Mouse (Mus musculus) ovary, adult 18-20 months (tissue): ENCODE data around the gene Sbf2.
"Not testable (repeated sequence)": the region's sequence is repeated elsewhere in the genome, so short reads cannot be mapped to it uniquely, and the experiment has no call there.

Experiments
- DNase-seq: peaks from one replicate; pipeline ENCODE4 v3.0.0; 2022; ENCODE audit warnings: low spot score, mixed read lengths

Sbf2 gene

DNA sequence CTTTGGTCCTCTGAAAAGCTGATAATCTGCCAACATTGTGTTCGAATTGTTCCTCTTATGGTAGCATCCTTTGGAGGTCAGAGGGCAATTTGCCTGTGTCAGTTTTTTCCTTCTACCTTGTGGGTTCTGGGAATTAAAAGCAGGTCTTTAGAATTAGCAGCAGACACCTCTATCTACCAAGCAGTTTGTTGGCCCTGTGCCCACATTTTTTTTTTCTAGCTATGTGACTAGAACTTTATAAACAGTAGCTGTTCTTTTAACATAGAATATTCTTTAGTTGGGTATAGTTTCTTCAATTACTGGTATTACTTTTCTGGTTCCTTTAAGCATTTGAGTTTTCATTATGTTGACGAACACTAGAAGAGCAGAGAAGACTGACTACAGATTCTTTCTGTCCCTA, 223.1 kb downstream of the Sbf2 start:
- DNase-seq = no peak

DNA sequence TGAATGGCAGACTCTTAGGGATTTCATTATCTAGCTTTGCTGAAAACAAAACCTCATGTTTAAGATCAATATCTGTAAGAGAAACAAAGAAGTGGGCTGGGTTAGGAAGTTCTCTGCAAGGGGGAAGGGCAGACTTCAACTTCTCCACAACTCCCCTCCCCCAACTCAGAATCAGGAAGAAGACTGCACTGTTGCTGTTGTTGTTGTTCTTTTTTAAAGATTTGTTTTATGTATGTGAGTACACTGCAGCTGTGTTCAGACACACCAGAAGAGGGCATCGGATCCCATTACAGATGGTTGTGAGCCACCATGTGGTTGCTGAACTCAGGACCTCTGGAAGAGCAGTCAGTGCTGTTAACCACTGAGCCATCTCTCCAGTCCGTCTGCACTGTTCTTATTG, 225.8 kb downstream of the Sbf2 start:
- not testable (repeated sequence) for DNase-seq

DNA sequence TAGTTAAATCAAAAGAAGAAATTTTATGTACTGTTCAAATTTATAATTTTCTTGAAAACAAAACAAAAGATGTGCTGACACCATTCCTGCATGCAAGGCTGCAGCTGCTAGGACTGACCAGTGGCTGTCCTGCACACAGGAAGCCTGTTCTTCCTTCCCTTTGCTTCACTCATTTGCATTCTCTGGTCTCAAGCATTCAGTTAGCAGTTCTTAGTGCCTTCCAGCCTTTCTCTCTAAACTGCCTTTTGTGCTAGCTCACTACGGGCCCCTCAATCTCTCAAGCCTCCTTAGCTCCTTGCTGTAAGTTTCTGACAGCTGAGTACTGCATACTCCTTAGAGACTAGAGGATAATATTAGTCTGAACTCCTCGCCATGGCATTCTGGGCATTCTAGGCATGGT, 227.2 kb downstream of the Sbf2 start:
- DNase-seq = no peak

- no peak for DNase-seq
Measured at GRCm38 (mm10) chr7:110385482-110385881, 229.2 kb downstream of the Sbf2 start.

- DNase-seq = no peak
Measured at GRCm38 (mm10) chr7:110384343-110384742, 230.4 kb downstream of the Sbf2 start.

- DNase-seq = no peak
Measured at GRCm38 (mm10) chr7:110381625-110382024, 233.1 kb downstream of the Sbf2 start.

DNA sequence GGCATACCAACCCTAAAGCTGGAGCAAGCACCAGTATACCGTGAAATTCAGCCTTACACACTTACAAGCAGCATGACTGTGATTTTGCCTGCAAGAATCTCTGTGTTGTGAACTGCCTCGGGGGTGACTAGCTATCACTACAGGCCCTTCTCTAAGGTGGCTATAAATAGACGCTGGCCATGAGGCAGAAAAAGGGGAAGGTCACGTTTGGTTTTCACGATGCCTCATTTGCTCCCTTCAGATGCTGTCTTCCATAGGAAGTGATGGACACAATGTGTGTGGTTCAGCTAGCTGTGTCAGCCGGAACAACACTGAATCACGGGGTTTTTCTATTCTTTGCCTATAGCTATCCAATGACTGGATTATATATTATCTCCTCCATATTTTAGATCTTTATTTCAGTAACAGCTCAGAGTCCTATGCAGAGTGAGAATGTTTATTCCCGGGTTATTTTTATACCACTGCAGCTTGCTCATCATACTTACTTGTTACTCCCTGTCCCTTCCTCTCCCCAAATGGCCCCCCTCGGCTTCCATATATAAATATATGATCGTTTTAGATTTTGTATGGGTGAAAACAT, 235.3 kb downstream of the Sbf2 start:
- no peak for DNase-seq

- no peak for DNase-seq
Measured at GRCm38 (mm10) chr7:110372529-110372928, 242.2 kb downstream of the Sbf2 start.

- DNase-seq = no peak
Measured at GRCm38 (mm10) chr7:110362005-110362404, 252.7 kb downstream of the Sbf2 start.

DNA sequence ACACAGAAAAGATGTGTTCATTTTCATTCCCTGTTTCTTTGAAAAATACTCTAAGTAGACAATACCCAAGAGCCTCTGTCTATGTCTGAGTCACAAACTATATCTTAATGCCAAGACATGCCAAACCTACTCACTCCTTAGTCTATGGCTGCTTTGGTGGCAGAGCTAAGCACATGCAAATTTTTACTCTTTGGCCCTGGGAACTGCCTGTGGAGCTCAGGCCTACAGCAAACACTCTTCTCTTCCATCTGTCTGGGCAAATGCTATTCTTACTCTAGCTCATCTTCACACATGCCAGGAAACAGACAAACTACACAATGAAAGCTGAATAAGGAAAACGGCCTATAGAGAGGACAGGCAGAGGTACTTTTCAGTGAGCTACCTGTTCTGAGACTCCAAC, 253.2 kb downstream of the Sbf2 start:
- DNase-seq = no peak

- DNase-seq = no peak
Measured at GRCm38 (mm10) chr7:110359391-110359790, 255.3 kb downstream of the Sbf2 start.

- no peak for DNase-seq
Measured at GRCm38 (mm10) chr7:110353971-110354370, 260.8 kb downstream of the Sbf2 start.

DNA sequence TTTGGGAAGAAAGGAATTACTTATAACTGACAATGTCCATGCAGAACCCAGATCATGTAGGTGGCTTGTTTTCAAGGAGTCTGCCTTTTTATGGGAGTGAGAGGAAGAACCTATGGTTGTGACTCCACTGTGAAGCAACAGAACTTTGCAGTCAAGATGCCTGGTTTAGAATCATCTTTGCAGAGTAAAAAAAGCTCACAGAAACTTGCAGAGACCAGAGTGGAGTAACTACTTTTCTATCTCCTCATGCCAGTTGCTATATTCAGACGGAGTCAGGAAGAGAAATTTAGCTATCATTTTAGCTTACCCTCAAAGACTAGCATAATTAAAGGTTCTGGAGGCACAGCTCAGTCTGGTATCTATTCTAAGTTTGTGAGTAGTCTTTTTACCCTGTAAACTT, 267.5 kb downstream of the Sbf2 start:
- DNase-seq = no peak

DNA sequence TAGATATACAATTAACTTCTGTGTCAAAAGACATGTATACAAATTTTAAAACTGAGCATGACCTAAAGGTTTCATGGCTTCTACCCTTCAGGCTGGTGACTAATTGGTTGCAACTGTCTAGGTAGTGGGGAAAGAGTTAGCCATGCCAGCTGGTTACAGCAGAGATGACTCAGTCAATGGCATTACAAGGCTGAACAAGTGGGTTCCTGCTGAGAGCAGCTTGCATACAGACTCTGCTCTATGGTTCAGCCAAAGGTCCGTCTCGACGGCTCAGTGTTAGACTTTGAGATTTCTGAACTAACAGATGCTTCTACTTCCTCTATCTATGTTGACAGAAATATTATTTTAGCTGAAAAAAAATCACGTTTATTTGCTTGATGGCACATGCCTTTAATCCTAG, 277.1 kb downstream of the Sbf2 start:
- no peak for DNase-seq

- no peak for DNase-seq
Measured at GRCm38 (mm10) chr7:110325381-110326110, 289.2 kb downstream of the Sbf2 start.

DNA sequence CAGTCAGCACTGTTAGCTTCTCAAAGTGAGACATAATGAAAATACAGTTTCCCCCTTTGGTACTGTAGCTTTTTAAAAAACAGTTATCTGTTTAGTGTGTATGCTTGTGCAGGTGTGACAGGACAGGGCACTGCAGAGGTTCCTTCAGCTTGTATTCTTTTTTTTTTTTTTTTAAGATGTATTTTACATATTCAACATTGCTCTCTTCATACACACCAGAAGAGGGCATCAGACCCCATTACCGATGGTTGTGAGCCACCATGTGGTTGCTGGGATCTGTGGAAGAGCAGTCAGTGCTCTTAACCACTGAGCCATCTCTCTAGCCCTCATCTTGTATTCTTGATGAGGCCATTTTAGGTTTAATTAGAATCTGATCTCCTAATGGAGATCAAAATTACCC, 289.9 kb downstream of the Sbf2 start:
- DNase-seq = no peak

- DNase-seq = no peak
Measured at GRCm38 (mm10) chr7:110321106-110321505, 293.6 kb downstream of the Sbf2 start.

GRCm38 (mm10) chr7:110318971-110319519, 295.7 kb downstream of the Sbf2 start:
- no peak for DNase-seq

DNA sequence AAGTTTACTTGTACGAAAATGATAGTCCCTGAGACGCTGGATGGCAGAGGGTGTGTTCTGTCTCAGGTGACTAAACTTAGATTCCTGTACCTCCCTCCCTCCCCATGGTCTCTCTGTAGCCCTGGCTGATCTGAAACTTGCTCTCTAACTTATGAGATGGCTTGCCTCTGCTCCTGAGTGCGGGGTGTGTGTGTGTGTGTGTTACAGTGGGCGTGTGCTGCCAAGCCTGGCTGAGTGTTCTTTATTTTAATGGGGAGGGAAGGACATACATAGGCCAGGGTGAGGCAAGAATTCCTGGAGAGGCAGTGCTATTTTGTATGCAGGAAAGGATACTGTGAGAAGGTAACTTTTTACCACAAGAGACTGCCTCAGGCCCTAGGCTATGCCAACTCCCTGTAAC, 297.3 kb downstream of the Sbf2 start:
- DNase-seq = no peak

DNA sequence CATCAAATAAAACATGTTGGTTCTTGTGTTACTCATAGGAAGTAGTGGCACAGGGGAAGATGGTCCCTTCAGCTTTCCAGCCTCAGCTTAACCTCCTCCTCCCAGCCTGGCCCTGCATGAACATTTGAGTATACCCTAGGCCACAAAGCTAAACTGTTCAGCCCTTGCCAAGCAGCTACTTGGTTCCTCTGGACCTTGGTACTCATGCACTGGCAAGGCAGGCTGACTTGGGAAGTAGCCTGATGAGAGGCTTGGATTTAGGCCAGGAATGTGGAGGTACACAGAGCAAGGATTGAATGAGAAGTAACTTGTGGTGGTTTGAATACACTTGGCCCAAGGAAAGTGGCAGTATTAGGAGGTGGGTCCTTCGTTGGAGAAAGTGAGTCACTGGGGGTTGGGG, 299.4 kb downstream of the Sbf2 start:
- no peak for DNase-seq

DNA sequence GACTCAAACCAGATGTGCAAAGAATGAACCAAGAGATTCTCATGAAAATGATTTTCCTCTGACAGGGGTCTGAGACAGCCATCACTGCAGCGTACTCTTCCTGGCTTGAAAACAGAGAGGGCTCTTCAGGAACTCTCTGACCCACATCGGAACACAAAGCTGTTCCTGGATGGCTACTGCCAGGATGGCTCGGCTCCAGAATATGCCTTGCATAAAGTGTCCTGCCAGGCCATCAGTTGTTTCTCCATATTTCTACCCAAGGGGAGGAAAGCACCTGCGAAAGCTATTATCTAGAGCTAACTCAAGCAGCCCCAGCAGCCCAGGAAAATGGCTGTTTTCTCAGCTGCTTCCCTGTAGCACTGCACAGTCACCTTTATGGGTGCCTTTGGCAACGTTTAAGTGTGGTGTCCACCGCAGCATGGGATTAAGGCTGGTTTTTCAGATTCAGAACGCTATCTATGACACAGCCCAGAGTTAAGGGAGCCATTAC, 300.3 kb downstream of the Sbf2 start:
- DNase-seq = no peak

- DNase-seq = no peak
Measured at GRCm38 (mm10) chr7:110313392-110314055, 301.2 kb downstream of the Sbf2 start.

- no peak for DNase-seq
Measured at GRCm38 (mm10) chr7:110309246-110309645, 305.5 kb downstream of the Sbf2 start.
